Mouse (Mus musculus): ENCODE data around the gene Mrpl12.

Mrpl12 gene

DNA sequence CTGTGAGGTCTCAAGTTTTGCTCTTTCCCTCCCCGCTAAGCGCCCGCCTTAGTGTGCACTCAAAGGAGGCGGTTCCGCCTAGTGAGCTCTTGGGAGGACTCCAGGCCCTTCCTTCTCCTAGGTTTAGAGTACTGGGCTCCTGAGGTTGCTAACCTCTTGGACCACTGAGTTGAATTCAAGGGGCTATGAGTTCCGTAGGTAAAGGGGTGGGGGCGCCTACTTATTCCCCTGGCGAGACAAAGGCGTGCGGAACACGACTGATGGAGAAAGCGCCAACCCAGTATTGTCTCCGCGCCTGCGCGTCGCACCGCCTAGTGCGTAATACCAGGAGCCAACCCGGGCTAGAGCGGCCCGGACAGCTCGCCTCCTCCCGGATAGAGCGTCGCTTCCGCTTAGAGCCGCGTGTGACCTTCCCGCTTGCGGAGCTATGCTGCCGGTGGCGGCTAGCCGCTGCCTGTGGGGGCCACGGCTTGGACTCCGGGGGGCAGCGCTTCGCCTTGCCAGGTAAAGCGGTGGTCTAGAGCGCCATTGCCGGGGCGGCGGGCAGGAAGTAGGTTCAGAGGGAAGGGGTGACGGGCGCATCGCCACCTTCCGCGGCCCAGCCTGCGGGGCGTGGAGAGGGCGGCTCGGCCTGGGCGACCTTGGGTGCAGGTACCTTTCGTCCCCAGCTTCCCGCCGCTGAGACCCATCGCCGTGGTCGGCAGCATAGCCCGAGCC is at the start of gene Mrpl12:
Mrpl12 (plus strand) TSS at position 349 of the 717 bp plus-strand sequence.
- DNase-seq (ENCODE audit: low read depth, low spot score): peak; percentile 94

DNA sequence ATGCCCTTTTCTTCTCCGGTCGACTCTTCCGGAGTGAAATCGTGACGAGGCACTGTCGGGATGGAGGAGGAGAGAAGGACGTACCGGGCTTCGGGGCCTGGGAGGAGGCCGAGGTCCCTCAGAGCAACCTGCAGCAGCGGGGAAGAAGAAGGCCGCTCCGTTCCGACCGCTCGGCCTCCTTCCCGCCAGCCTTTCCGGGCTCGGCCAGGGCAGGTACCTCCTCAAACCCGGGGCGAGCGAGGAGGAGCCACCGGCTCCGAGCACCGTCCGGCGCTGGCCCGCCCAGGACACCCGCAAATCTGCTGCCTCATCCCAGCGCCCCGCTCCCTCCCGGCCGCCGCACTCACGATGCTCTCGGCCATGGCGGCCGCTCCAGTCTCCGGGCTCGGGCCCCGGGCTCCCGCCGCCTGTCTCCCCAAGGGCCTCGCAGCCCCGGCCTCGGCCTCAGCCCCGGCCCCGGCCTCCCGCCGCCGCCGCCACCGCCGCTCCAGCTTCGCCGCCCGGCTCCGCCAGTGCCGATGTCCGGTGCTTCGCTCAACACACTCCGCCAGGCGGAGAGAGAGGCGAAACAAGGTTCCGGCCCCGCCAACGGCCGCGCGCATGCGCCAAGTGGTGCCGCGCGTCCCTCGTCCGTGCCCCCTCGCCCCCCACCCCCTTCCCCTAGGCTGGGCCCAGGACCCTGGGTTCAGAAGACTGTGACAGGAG is 47.1 kb upstream of the Mrpl12 start, which contains the start of gene Nploc4:
Nploc4 (minus strand) TSS at position 557 of the 705 bp plus-strand sequence.
- peak; percentile 91 for DNase-seq (ENCODE audit: low read depth, low spot score)

- no peak for DNase-seq (ENCODE audit: low read depth, low spot score)
These were observed 46.5 kb upstream of the Mrpl12 start for GRCm38 (mm10) chr11:120437857-120438385.

DNA sequence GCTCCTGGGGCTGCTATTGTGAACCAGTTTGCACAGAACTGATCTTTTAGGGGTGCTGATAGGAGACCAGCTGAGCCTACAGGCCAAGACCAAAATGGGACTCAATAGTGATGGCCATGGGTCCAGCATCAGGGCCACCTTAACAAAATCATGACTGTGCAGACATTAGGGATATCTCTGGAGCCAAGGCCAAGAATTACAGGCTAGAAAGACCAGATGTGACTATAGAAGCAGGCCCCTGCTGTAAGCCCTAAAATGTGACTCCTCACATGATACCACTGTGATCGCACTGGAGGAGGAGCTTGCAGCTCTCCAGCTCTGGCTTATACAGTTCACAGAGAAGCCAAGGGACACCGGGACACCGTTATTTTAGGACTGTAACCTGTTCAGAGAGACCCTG is 42.1 kb upstream of the Mrpl12 start, which contains the start of gene Tspan10:
Tspan10 (plus strand) TSS at position 301 of the 400 bp plus-strand sequence.
- no peak for DNase-seq (ENCODE audit: low read depth, low spot score)

DNA sequence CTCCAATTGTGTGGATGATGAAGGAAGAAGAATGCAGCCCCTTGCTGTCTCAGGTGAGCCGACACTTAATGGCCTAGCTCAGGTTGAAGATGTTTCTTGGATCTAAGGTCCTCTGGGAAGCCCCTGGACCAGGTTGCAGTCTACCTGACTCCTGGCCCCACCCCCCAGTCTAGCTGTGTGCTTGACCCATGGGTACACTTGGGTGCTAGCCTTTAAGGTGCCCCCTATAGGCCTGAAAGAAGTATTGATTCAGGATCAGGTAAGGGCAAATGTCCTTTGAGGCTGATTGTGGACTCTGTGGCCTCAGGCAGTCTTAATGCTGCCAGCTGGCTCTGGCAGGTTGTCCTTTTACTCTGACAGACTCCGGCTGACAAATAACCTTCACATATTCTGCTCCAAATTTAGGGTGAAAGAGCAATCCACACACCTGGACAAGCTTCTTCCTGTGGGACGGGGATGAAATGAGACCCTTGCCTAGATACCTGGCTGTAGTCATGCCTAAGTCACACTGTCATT is 41.6 kb upstream of the Mrpl12 start:
- DNase-seq (ENCODE audit: low read depth, low spot score): no peak

GRCm38 (mm10) chr11:120444106-120444505 is 40.3 kb upstream of the Mrpl12 start:
- no peak for DNase-seq (ENCODE audit: low read depth, low spot score)

GRCm38 (mm10) chr11:120445475-120445874 is 38.9 kb upstream of the Mrpl12 start:
- no peak for DNase-seq (ENCODE audit: low read depth, low spot score)

DNA sequence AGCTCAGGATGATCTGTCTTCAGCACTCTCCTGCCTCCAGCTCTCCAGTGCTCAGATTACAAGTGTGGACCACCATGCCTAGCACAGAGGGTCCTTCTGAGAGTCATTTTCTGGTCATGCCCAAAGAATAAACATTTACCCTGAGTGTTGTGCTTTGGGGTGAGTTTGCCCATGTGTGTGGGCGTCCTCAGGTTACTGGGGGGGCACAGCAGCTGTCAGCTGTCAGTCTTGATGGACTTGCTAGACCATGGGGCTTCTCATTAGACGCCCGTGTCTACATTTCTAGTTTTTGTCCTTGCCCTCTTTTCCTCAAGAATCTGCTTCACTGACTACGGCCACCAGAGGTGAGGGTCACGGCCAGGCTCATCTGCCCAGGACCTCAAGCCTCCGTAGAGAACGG is 37.2 kb upstream of the Mrpl12 start:
- no peak for DNase-seq (ENCODE audit: low read depth, low spot score)

DNA sequence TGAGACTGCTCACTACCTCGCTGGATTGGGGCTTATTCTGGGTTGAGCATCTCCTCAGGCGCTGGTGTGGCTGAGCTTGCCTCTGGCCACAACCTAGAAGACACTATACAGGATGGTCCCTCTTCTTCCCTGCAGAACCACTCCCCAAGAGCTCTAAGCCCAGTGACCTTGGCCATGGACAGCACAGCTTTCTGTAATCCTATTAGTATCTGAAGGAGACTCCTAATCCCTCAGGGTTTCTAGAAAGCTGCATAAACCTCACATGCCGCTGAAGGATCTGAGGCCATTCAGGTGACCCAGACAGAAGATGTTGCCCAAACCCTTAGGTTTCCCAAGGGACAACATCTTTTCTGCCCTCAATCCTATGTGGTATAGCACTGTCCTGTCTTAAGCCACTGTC is 32.2 kb upstream of the Mrpl12 start:
- DNase-seq (ENCODE audit: low read depth, low spot score): no peak

DNA sequence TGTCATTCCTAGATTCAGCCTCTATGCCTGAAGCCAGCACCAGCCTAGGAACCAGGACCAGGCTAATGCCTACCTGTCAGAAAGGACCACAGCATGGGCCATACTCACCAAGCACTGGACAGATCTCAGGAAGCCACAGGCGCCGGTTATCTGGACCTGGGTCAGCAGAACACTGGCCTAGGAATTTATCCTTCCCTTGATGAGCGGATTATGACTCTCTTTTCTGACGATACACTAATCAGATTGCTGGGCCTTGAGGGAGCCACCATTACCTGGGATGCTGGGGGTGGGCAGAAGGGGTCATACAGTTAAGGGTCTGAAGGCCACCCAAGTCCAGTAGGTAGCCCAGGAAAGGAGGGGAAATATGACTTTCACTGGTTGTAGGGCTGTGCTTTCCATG is 31.1 kb upstream of the Mrpl12 start, which contains the start of gene Pde6g:
Pde6g (minus strand) TSS at position 195 of the 400 bp plus-strand sequence.
- DNase-seq (ENCODE audit: low read depth, low spot score): no peak

GRCm38 (mm10) chr11:120454965-120455364 is 29.4 kb upstream of the Mrpl12 start:
- no peak for DNase-seq (ENCODE audit: low read depth, low spot score)

GRCm38 (mm10) chr11:120455413-120455812 is 29.0 kb upstream of the Mrpl12 start:
- DNase-seq (ENCODE audit: low read depth, low spot score): no peak

DNA sequence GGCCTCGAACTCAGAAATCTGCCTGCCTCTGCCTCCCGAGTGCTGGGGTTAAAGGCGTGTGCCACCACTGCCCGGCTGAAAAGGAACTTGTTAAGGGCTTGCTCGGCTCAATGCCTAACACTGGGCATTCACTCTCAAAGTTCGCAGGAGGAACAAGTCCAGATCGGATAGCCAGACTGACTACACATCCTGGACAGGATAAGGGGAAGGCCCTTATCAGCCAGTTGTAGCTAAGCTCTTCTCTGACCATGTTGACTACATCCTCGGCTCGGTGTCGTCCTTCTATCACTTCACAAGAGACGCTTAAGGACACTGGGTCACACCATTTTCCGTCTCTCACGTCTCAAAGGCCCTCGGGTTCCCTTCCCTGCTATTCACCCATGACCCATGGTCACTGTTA is 27.0 kb upstream of the Mrpl12 start:
- DNase-seq (ENCODE audit: low read depth, low spot score): no peak

DNA sequence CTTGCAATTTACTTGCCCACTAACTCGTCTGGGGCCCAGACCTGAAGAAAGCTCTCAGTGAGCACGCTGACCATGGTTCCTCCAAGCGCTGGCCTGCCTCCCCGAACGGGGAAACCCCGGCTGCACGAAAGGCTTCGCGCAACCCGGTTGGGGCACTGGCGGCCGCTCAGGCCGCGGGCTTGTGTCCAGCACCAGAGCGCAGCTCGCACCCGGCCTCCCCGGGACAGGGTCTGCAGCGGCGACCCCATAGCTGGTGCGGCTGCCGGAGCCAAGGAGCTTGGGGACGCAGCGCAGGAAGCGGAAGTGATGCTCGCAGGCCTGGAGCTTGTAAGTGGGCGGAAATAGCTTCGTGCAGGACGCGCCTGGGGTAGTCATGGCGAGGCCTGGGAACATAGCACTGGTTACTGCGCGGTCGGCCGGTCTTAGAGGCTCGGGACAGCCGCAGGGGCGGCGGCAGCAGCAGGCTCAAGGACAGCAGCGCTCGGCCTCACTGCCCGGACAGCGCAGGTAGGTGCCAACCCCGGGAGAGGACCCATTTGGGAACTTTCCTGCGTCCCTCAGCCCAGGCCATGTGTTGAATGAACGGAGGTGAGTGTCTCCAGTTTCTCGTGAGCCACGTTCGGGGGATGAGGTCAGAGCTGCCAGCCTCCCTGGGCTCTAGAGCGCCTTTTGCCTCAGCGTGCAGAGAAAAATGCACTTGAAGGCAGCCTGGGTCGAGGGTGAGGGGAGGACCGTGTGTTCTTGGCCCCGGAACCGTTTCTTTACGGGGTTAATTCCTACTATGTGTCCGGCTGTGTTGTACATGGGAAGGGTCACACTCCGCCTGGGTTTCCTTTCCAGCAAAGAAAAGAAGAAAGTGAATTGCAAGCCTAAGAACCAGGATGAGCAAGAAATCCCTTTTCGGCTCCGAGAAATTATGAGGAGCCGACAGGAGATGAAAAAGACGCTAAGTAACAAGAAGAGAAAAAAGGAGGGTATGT is 26.4 kb upstream of the Mrpl12 start, which contains the start of the genes Oxld1 and Ccdc137:
Oxld1 (minus strand) TSS at position 297 of the 980 bp plus-strand sequence.
Ccdc137 (plus strand) TSS at position 344 of the 980 bp plus-strand sequence.
- peak; percentile 91 for DNase-seq (ENCODE audit: low read depth, low spot score)

- peak; percentile 37 for DNase-seq (ENCODE audit: low read depth, low spot score)
These were observed 25.4 kb upstream of the Mrpl12 start for GRCm38 (mm10) chr11:120458847-120459597.

- no peak for DNase-seq (ENCODE audit: low read depth, low spot score)
These were observed 20.9 kb upstream of the Mrpl12 start for GRCm38 (mm10) chr11:120463536-120463935.

- no peak for DNase-seq (ENCODE audit: low read depth, low spot score)
These were observed 20.0 kb upstream of the Mrpl12 start for GRCm38 (mm10) chr11:120464365-120464764.

DNA sequence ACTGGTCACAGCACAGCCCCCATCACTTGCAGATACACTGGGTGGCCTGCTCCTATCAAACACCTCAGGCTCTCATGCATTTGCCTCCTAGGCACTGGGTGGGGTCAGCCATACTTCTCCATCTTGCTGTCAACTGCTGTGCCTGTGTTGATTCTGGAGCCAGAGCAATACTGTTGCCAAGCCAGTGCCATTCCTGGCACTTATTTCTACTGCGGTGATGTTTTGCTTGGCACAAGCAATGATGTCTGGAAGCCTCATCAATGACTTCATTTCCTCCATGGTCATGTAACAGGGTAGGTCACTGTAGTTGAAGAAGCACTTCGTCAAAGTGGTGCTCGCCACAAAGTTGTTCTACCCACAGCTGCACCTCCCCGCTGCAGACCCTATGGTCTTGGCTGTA is 18.9 kb upstream of the Mrpl12 start:
- DNase-seq (ENCODE audit: low read depth, low spot score): no peak

GRCm38 (mm10) chr11:120467051-120467735 is 17.2 kb upstream of the Mrpl12 start, which contains the start of gene Arl16:
TSS of gene Arl16 (minus strand) at chr11:120467607.
- DNase-seq (ENCODE audit: low read depth, low spot score): peak; percentile 99

DNA sequence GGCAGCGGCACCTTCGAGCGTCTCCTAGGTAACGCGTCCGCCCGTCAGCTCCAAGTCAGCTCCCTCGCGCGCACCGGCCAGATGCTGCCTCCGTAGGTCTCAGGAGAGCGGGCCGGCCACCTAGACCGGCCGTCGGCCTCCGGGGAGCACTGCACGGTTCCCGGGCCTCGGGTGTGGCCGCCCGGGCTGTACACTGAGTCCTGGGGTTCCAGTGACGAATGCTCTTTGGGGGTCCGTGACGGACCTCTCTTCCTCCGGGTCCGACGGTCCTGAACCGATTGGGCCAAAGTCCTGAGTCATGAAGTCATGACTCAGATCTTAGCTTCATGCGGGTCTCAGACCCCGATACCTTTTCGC is 16.7 kb upstream of the Mrpl12 start:
- DNase-seq (ENCODE audit: low read depth, low spot score): no peak
